Mouse (Mus musculus) gastrocnemius, postnatal 10 days (tissue): ENCODE results near the gene Lipo2. TPM values are rescaled to one million over a fixed set of nuclear protein-coding genes. Genes with fewer than 3 reads are reported as not detected.
"Not testable (repeated sequence)": the region's sequence is repeated elsewhere in the genome, so short reads cannot be mapped to it uniquely, and the experiment has no call there.

Experiments used
- DNase-seq: peaks from one replicate; pipeline ENCODE4 v3.0.0; 2021; ENCODE audit warnings: mixed read lengths
- long read RNA-seq, 2 experiments: library from polyadenylated mRNA; stranded (forward); transcript quantifications; one replicate each; pipeline ENCODE4 v2.0.0; 2021
- total RNA-seq, 2 experiments: library from RNA; stranded (reverse); gene quantifications; 2 replicates each; pipeline ENCODE4 v1.2.3; 2021

Lipo2 gene
- under 1 TPM; 0.12 to 0.20 TPM for total RNA-seq
- long read RNA-seq, experiment 1, result 0 reads
- long read RNA-seq, experiment 2, partial matches to known transcripts, result 0 of 2 reads
- long read RNA-seq, experiment 2, other reads (novel, unspliced or antisense), result 2 of 2 reads

DNA sequence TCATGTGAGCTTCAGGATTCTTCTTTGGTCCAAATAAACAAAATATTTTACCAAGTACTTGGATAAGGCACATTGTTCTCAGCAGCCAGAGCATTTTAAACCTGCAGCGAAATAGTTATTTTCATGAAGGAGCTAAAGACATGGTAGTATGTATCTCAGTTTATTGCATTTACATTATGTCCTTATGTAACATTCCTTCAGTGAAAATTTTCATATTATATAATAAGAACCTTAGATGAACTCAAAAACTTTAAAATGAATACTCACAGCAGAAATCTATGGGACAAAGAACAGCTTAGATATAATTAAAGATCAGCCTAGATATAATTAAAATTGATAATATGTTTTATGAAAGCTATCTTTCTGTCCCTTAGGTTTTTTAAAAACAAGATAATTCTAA, at the start of gene Lipo2:
TSS of gene Lipo2 (minus strand) at position 101 of the 400 bp plus-strand sequence.
- DNase-seq, result not testable (repeated sequence)

DNA sequence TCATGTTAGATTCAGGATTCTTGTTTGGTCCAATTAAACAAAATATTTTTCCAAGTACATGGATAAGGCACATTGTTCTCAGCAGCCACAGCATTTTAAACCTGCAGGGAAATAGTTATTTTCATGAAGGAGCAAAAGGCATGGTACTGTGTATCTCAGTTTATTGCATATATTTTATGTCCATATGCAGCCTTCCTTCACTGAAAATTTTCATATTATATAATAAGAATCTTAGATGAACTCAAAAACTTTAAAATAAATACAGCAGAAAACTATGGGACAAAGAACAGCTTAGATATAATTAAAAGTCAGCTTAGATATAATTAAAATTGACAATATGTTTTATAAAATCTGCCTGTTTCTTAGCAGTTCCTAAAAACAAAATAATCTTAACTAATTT, 36.2 kb upstream of the Lipo2 start, which contains the start of gene Lipo1:
TSS of gene Lipo1 (minus strand) at position 101 of the 400 bp plus-strand sequence.
- DNase-seq, result not testable (repeated sequence)

DNA sequence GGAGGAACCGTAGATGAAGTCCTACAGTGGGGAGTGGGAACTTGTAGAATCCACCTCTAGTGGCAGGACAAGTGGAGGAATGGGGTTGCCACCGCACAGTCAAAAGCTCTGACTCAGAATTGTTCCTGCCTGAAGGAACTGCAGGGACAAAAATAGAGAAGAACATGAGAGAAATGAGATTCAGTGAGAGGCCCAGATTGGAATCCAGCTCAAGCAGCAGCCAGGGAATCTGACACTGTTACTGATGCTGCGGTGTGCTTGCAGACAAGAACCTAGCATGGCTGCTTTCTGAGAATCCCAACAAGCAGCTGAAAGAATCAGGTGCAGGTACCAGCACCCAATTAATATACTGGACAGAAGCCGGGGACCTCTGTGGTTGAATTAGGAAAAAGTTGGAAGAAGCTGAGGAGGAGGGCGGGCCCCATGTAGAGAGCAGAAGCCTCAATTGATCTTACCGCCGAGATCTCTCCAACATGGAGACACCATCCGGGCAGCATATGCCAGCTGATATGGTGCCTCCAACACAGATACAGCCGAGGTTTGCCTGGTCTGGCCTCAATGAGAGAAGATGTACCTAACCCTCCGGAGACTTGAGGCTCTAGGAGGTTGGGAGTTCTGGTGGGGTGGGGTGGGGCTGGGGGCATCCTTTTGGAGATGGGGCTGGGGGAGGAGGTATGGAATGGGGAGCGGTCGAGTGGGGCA, 35.6 kb upstream of the Lipo2 start:
- no peak for DNase-seq

DNA sequence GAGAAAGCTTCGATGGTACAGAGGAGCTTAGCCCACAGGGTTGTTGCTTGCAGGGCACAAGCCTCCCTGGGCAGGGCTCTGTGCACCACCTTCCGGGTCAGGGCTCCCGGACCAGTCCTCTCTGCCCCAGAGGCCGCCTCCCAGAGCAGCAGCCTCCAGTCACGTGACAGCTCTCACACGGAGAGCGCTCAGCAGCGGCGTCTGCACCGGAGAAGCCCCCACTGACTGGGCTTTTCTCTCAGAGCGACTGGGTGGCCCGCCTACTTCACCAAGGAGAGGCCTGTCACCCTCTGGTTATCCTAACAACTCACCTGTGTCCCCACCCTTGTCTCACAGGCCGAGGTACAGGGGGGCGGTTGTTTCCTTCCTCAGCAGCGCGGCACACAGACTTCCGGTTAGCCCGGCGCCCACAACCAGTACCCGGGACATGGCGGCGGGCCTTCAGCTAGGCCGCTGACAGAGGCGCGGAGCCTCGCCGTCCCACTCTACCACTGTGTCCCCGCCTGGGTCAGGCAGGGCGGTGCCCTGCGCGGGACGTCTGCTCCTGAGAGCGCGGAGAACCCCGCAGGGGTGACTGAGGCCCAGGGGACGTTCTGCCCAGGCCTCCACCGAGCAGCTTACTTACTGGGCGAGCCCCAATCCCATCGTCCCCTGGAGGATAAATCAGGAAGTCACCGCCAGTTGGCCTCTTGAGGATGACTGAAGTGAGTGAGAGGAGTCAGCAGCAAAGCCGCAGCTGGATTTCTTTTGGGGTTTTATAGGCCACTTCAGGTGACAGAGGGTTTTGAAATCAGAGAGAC, 10.3 kb upstream of the Lipo2 start, which contains the start of gene Lipo3:
TSS of gene Lipo3 (minus strand) at position 665 of the 800 bp plus-strand sequence.
- peak; percentile 13 for DNase-seq

Other genes starting within 250 kb of the Lipo2 start
- gene Lipo4, start 233.6 kb downstream of the Lipo2 start, total RNA-seq, result under 1 TPM; 0.09 to 0.11 TPM
- not detected for gene Gm8978, start 126.1 kb downstream of the Lipo2 start, total RNA-seq
- gene Lipo3, start 10.6 kb upstream of the Lipo2 start, total RNA-seq, result 1 to 10 TPM; 5.3 TPM
- not detected for gene Lipo1, start 36.1 kb upstream of the Lipo2 start, total RNA-seq
- not detected for gene Lipf, start 209.8 kb upstream of the Lipo2 start, total RNA-seq